28 mouse cellular contexts compared by ENCODE assay signal in the genomic region with DNA sequence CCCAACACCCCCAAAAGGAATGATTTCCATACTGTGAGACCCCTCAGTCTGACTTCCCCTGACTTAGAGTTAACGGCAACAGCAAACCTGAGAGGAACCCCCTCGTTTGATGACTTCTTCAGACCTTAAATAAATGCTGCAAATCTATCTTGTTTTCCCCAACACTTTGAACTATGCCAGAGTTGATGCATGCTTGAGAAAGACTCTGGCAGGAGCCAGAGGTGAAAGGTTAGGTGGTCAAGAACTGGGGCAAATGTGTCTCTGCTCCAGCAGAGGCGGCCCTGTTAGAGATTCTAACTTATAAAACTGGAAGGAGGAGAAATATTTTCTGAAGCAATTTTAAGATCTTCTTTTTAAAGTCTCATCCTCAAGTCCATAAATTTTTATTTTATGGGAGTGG. TPM values are rescaled to one million over a fixed set of nuclear protein-coding genes. Genes with fewer than 3 reads are reported as not detected.
"Had no signal": no experiment of that assay in that cellular context is flagged by ENCODE, and none has a peak within 500 bp of the region (broad histone marks: within the 10 kb centered on the region; RNA-seq: fewer than 3 reads in every experiment).

No protein-coding gene starts in this region.

- H3K4me2 ChIP-seq: heart, embryonic 12.5 days; hindbrain, embryonic 13.5 days; hindbrain, embryonic 15.5 days; kidney, embryonic 15.5 days; limb, embryonic 12.5 days; liver, embryonic 13.5 days; liver, embryonic 15.5 days had no signal

- H3K9ac ChIP-seq: heart, embryonic 12.5 days; hindbrain, embryonic 13.5 days; hindbrain, embryonic 15.5 days; kidney, embryonic 15.5 days; limb, embryonic 12.5 days; liver, embryonic 13.5 days; liver, embryonic 15.5 days; liver, postnatal 0 days had no signal

- H3K27me3 ChIP-seq: heart, embryonic 12.5 days; hindbrain, embryonic 13.5 days; hindbrain, embryonic 15.5 days; kidney, embryonic 15.5 days; limb, embryonic 12.5 days; liver, embryonic 13.5 days; liver, embryonic 15.5 days had no signal

- H3K27ac ChIP-seq: gastrocnemius, adult 2 months; heart, embryonic 10.5 days; hindbrain, embryonic 10.5 days; hindbrain, embryonic 13.5 days; hindbrain, embryonic 15.5 days; hindbrain, postnatal 0 days; kidney, embryonic 15.5 days; kidney, postnatal 0 days; limb, embryonic 12.5 days; liver, embryonic 13.5 days; liver, embryonic 15.5 days had no signal

- DNase-seq: gastrocnemius, adult 2 months; gastrocnemius, postnatal 10 days; gastrocnemius, postnatal 25 days; heart, postnatal 10 days; heart, postnatal 4 days; kidney, adult 11 months; kidney, adult 2 months; kidney, adult 9 months; kidney, postnatal 14 days; kidney, postnatal 36 days; layer of hippocampus, adult 9-11 months; layer of hippocampus, postnatal 36 days; left cerebral cortex, postnatal 4 days; liver; liver, embryonic 13.5 days; liver, postnatal 0 days had no signal

- H3K4me3 ChIP-seq: gastrocnemius, adult 2 months; heart, embryonic 10.5 days; heart, embryonic 12.5 days; hindbrain, embryonic 10.5 days; hindbrain, embryonic 13.5 days; hindbrain, embryonic 15.5 days; kidney, embryonic 15.5 days; limb, embryonic 12.5 days; liver, embryonic 13.5 days; liver, embryonic 15.5 days had no signal

- H3K9me3 ChIP-seq: heart, embryonic 10.5 days; heart, embryonic 12.5 days; hindbrain, embryonic 10.5 days; hindbrain, embryonic 13.5 days; hindbrain, embryonic 15.5 days; kidney, embryonic 15.5 days; limb, embryonic 12.5 days; liver, embryonic 13.5 days; liver, embryonic 15.5 days had no signal

- H3K4me1 ChIP-seq: heart, embryonic 10.5 days; hindbrain, embryonic 10.5 days; hindbrain, embryonic 13.5 days; hindbrain, embryonic 15.5 days; kidney, embryonic 15.5 days; limb, embryonic 12.5 days; liver, embryonic 13.5 days; liver, embryonic 15.5 days had no signal

- ATAC-seq: hindbrain, postnatal 0 days; intestine, embryonic 16.5 days; liver, postnatal 0 days had no signal

- H3K36me3 ChIP-seq: heart, embryonic 10.5 days; heart, embryonic 12.5 days; hindbrain, embryonic 10.5 days; hindbrain, embryonic 13.5 days; hindbrain, embryonic 15.5 days; kidney, embryonic 15.5 days; limb, embryonic 12.5 days; liver, embryonic 13.5 days; liver, embryonic 15.5 days had no signal

RNA-seq across cellular contexts. Expression of a gene that starts 45.7 kb away (rescaled TPM):
- total RNA-seq: granulocyte monocyte progenitor cell, adult 5-6 weeks had no signal
- polyA plus RNA-seq: liver, postnatal 0 days had no signal
